Mouse (Mus musculus): Measurements from ENCODE around the gene Bcl2l15.
A peak's percentile ranks its signal among the peaks of the same experiment; 100 is the strongest.

DNA sequence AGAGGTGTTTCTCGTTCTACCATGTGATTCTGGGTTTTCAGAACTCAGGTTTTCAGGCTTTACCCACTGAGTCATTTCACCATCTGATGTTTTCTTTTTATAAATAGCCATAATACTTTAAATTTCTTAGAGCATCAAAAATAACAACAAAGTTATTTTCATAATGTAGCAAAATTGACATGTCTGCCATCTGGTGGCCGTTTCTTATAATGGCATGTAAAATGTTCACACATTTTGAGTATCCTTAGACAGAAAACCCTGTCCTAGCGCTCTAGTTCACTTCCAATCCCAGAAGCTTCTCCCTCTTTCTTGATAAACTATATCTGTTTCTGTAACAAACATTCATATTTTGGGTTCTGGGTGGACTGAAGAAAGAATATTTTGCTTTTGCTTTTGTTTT is 55.2 kb downstream of the Bcl2l15 start:
- peak; percentile 71 for TF ChIP-seq CTCF (IDR thresholded peaks at IDR 0.05; ENCODE audit: low read depth)
- no peak for TF ChIP-seq EP300 (IDR thresholded peaks at IDR 0.05; ENCODE audit: low read depth)

All from liver, postnatal 0 days (tissue).